Mouse (Mus musculus): ENCODE results near the gene Reep6.

DNA sequence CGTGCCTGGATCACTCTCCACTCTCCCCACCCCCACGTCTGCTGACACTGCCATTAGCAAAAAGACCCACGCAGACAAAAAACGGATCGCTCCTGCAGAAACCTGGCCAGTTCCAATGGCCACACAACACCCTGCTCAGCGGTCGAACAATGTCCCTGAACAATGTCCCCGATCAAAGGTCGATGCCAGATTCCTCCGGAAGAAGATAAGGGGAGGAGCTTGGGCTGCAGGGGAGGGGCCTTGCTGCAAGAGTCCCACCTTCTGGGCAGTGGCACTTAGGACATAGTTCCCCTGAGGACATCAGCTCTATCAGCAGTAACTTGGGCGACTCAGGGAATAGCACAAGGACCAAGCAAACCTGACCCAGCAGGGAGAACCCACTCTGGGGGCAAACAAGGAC lies 22.1 kb downstream of the Reep6 start:
- TF ChIP-seq ZC3H11A (IDR thresholded peaks at IDR 0.05; ENCODE audit: borderline replicate concordance, low read depth, low read length) (no peak), ZNF384 (IDR thresholded peaks at IDR 0.05; ENCODE audit: low read depth, low read length) (no peak), HCFC1 (IDR thresholded peaks at IDR 0.05; ENCODE audit: borderline replicate concordance, insufficient read depth, low read length) (no peak), CHD2 (IDR thresholded peaks at IDR 0.05; ENCODE audit: low read depth, low read length) (no peak), MAFK (IDR thresholded peaks at IDR 0.05; ENCODE audit: insufficient read depth, low read depth, low read length) (no peak)
